Mouse (Mus musculus) midbrain, postnatal 0 days (tissue): ENCODE results near the gene Ndufa13. TPM values are rescaled to one million over a fixed set of nuclear protein-coding genes. Genes with fewer than 3 reads are reported as not detected.

ENCODE experiments used
- ATAC-seq: fragments of 200-750 bp; cut with Nextera tagmentation; 2 replicates; pipeline ENCODE4 v1.8.0; 2017; ENCODE audit warnings: moderate number of reproducible peaks, mild to moderate bottlenecking, moderate TSS enrichment, moderate library complexity; ENCODE audit not compliant: low FRiP score
- DNase-seq: peaks from one replicate; pipeline ENCODE4 v3.0.0-alpha.2; 2015; ENCODE audit warnings: low spot score
- H3K27ac ChIP-seq: fragments of 300-500 bp; sonication (generic); 2 replicates; pipeline ENCODE4 v1.5.1; 2014; ENCODE audit warnings: low read depth, mild to moderate bottlenecking, low read length, mixed read lengths
- H3K27me3 ChIP-seq: fragments of 300-500 bp; sonication (generic); 2 replicates; pipeline ENCODE4 v1.6.1; 2014; ENCODE audit warnings: low read length, control low read depth, mixed read lengths; ENCODE audit not compliant: insufficient read depth
- H3K36me3 ChIP-seq: fragments of 300-500 bp; sonication (generic); 2 replicates; pipeline ENCODE4 v1.6.1; 2014; ENCODE audit warnings: low read length, control low read depth, mixed read lengths; ENCODE audit not compliant: insufficient read depth
- H3K4me1 ChIP-seq: fragments of 300-500 bp; sonication (generic); 2 replicates; pipeline ENCODE4 v1.6.1; 2014; ENCODE audit warnings: mild to moderate bottlenecking, control low read depth, antibody characterized with exemption, low read length, mixed read lengths; ENCODE audit not compliant: insufficient read depth
- H3K4me2 ChIP-seq: fragments of 300-500 bp; sonication (generic); 2 replicates; pipeline ENCODE4 v1.6.1; 2014; ENCODE audit warnings: low read depth, mild to moderate bottlenecking, low read length, mixed read lengths; ENCODE audit not compliant: poor library complexity, severe bottlenecking
- H3K4me3 ChIP-seq: fragments of 300-500 bp; sonication (generic); 2 replicates; pipeline ENCODE4 v1.5.1; 2014; ENCODE audit warnings: low read depth, mild to moderate bottlenecking, low read length, moderate library complexity
- H3K9ac ChIP-seq: fragments of 300-500 bp; sonication (generic); replicated peaks from 2 replicates; pipeline ENCODE4 v1.6.1; 2014; ENCODE audit warnings: mild to moderate bottlenecking, low read length, moderate library complexity, mixed read lengths; ENCODE audit not compliant: poor library complexity, severe bottlenecking
- H3K9me3 ChIP-seq: fragments of 300-500 bp; sonication (generic); 2 replicates; pipeline ENCODE4 v1.6.1; 2016; ENCODE audit warnings: low read length, control low read depth
- CTCF ChIP-seq: IDR thresholded peaks from 2 replicates; pipeline ENCODE4 v1.5.1; 2016; ENCODE audit warnings: antibody characterized with exemption, mild to moderate bottlenecking
- WGBS: fragments of 180-500 bp; shearing (Covaris S2); extraction: QIAGEN DNeasy Blood & Tissue Kit; methylation state at CpG from one replicate; pipeline ENCODE4 v1.1.7; 2014; 5-methylcytosine and 5-hydroxymethylcytosine counted together
- polyA plus RNA-seq: library from polyadenylated mRNA; unstranded; fragments of >200 nt; fragmentation: Nextera tagmentation; extraction: Ambion mirVana; gene quantifications from 2 replicates; pipeline ENCODE4 v1.2.1, GENCODE M21; 2015
- total RNA-seq: library from RNA; depleted of rRNA; stranded (reverse); fragments of >200 nt; gene quantifications from 2 replicates; pipeline ENCODE4 v1.2.3, GENCODE M21; 2014

Ndufa13 gene
- total and polyA plus RNA-seq, 2 experiments from 2014 or later = 55.6 to 243 TPM

DNA sequence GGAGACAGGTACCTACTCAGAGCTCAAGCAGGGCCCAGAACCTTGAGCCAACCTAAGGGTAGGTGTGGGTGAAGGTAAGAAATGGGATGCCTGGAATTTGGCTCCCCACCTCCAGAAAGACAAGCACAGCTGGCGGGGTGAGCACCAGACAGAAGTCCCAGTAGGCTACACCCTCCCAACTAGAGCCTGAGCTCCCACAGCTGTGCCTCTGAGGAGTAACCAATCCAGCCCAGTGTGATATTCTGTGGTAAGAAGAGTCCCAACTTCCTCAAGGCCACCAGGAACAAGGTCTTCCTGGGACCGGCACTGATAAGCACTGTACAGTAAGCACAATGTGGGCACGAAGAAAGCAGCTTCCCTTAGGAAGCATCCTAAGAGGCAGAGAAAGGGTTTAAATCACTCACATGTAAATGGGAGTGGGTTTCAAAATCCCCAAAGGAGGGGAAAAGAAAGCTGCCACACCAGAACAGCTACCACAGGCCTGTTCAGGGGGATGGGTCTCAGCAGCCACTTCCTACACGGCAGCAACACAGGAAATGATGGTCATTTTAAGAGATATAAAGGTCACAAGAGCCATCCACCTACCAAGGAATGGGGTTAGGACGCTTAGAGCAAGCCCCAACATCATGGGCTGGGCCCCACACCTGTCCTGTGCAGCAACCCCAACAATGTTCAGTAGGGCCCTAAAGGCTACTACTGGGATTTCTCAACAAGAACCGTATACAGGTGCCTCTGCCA, 36.1 kb upstream of the Ndufa13 start:
- H3K4me2 ChIP-seq = no peak overlapping the region
- TF ChIP-seq CTCF = no peak
- no peaks in the 10 kb centered on the region for H3K4me1 ChIP-seq
- WGBS = 91% methylated on average over 6 of the region's 6 CpGs
- no peak overlapping the region for H3K27ac ChIP-seq
- DNase-seq = no peak
- H3K9me3 ChIP-seq = no peaks in the 10 kb centered on the region
- no peak overlapping the region for H3K9ac ChIP-seq
- H3K27me3 ChIP-seq = no peaks in the 10 kb centered on the region
- H3K36me3 ChIP-seq = no peaks in the 10 kb centered on the region
- H3K4me3 ChIP-seq = no peak overlapping the region
- no peak for ATAC-seq

DNA sequence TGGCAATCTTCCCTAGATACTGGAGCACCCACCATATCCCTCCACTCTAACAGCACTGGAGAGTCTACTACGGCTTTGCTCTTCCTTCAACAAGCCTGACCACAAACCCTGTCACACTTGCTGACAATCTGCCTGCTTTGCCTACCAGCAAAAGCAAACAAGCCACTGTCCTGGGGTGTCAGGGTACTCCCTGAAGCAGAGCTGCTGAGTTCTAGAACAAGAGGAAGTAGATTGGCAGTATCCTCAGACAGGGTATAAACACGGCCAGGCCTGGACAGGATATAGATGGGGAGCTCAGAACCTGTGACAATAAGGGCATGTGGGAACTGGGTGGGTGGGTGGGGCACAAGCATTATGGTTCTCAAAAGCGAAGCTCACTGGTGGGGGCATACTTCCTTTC, 35.1 kb upstream of the Ndufa13 start:
- H3K4me3 ChIP-seq = no peak overlapping the region
- no peak for TF ChIP-seq CTCF
- DNase-seq (no peak), ATAC-seq (no peak)
- H3K9ac ChIP-seq = no peak overlapping the region
- H3K36me3 ChIP-seq = no peaks in the 10 kb centered on the region
- no peaks in the 10 kb centered on the region for H3K27me3 ChIP-seq
- H3K27ac ChIP-seq = no peak overlapping the region
- H3K4me1 ChIP-seq = no peaks in the 10 kb centered on the region
- H3K4me2 ChIP-seq = no peak overlapping the region
- WGBS = 90% methylated on average over 3 of the region's 3 CpGs
- no peaks in the 10 kb centered on the region for H3K9me3 ChIP-seq

DNA sequence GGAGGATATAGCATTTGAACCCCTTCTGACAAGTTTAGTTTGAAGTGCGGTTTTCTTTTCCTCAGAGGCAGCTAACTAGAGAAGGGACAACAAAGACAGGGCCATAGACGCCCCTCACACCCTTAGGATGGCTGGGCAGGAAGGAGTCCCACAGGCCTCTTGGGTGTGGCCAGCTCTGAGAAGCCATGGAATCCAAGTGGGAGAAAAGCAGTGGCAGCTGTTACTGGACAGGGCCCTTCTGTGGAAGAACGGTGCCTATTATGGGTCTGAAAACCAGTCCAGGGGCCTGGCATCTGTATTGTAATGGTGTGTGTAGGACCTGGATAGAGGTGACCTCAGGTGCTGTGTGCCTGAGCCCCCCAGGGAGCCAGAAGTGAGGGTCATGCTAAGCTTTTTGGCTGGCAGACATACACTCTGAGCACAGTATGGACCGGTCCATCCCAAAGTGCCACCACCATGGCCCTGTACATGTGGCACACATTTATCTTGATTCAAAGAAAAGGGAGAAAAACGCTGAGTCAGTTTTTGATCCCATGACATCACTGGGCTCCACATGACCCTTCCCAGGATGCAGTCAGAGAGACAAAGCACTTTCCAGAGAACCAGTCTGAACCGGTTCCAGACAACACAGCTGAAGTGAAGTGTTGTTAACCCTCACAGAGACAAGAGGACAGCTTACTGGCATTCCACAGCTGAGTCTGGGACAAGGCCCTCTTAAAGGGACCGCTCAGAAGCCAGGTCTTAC, 33.9 kb upstream of the Ndufa13 start:
- no peak overlapping the region for H3K27ac ChIP-seq
- H3K9ac ChIP-seq = no peak overlapping the region
- H3K4me1 ChIP-seq = no peaks in the 10 kb centered on the region
- no peak for TF ChIP-seq CTCF
- no peak overlapping the region for H3K4me2 ChIP-seq
- no peaks in the 10 kb centered on the region for H3K36me3 ChIP-seq
- ATAC-seq (peak; percentile 90), DNase-seq (peak; percentile 69)
- H3K9me3 ChIP-seq = no peaks in the 10 kb centered on the region
- no peak overlapping the region for H3K4me3 ChIP-seq
- H3K27me3 ChIP-seq = no peaks in the 10 kb centered on the region
- WGBS = 63% methylated on average over 7 of the region's 7 CpGs

DNA sequence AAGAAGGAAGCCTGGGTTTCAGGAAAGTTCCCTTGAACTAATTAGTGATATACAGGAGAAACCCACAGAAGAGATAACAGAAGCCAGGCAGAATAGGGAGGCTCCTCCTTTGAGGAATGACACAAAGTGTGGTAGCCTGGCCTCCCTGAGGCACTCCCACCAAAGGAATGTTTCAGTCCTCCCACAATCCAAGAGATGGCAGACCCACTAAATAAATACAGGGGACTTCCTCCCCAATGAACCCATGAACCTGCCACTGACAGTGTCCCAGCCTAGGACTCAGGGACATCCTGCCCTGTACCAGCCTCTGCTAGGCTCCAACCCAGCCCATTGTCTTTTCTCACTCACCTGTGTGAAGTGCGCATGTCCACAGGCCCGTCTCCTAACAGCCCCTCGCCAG, 33.1 kb upstream of the Ndufa13 start:
- DNase-seq (no peak), ATAC-seq (no peak)
- no peak overlapping the region for H3K4me2 ChIP-seq
- H3K4me1 ChIP-seq = no peaks in the 10 kb centered on the region
- TF ChIP-seq CTCF = no peak
- H3K4me3 ChIP-seq = no peak overlapping the region
- no peaks in the 10 kb centered on the region for H3K36me3 ChIP-seq
- WGBS = 98% methylated on average over 3 of the region's 3 CpGs
- no peak overlapping the region for H3K9ac ChIP-seq
- H3K27me3 ChIP-seq = no peaks in the 10 kb centered on the region
- no peak overlapping the region for H3K27ac ChIP-seq
- H3K9me3 ChIP-seq = no peaks in the 10 kb centered on the region

DNA sequence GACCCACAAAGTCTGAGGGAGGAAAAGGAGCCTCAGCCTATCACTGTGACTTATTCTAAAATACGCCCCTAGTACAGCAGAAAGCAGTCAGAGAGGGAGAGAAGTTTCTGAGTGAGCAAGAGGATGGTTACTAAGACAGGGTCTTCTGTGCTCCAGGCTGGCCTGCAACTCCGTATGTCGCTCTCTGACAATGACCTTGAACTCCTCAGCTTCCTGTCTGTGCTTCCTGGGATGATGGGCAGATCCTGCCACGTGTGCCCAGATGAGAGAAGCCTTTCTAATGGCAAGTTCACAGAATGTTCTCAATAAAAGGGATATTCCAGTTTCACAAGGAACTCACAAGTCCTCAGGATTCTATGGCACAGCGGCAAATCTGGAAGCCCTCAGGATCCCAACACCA, 32.2 kb upstream of the Ndufa13 start:
- H3K36me3 ChIP-seq = no peaks in the 10 kb centered on the region
- H3K4me3 ChIP-seq = no peak overlapping the region
- ATAC-seq = no peak
- no peaks in the 10 kb centered on the region for H3K4me1 ChIP-seq
- no peaks in the 10 kb centered on the region for H3K27me3 ChIP-seq
- no peak overlapping the region for H3K27ac ChIP-seq
- no peaks in the 10 kb centered on the region for H3K9me3 ChIP-seq
- no peak for DNase-seq
- H3K4me2 ChIP-seq = no peak overlapping the region
- 90% methylated on average over 5 of the region's 5 CpGs for WGBS
- TF ChIP-seq CTCF = no peak
- no peak overlapping the region for H3K9ac ChIP-seq

DNA sequence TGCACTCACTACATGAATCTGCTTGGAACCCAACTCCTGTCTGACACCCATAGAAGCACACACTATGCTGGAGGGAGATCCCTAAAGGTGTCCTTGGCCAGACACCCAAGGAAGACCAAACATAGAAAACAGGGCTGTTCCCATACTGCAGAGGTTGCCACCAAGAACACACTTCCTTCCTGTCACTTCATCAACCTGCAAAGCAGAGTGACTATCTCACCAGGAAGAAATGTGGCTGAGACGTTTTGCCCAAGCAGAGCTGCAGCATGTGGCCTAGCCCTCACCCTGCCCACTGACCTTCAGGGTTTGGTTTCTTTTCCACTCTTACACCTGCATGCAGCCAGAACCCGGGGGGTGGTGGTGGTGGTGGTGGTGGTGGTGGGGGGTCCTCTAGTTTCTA, 31.5 kb upstream of the Ndufa13 start:
- WGBS = 83% methylated on average over 2 of the region's 2 CpGs

More for the DNA sequence above, 31.5 kb upstream of the Ndufa13 start:
- H3K9ac ChIP-seq = no peak overlapping the region
- H3K27ac ChIP-seq = no peak overlapping the region
- no peaks in the 10 kb centered on the region for H3K4me1 ChIP-seq
- TF ChIP-seq CTCF = no peak
- no peak for DNase-seq
- no peaks in the 10 kb centered on the region for H3K27me3 ChIP-seq
- H3K36me3 ChIP-seq = no peaks in the 10 kb centered on the region
- no peaks in the 10 kb centered on the region for H3K9me3 ChIP-seq
- no peak overlapping the region for H3K4me3 ChIP-seq
- no peak for ATAC-seq
- H3K4me2 ChIP-seq = no peak overlapping the region
